Mouse (Mus musculus) forebrain, embryonic 11.5 days (tissue): ENCODE measurements around the gene Fbxl12. TPM values are rescaled to one million over a fixed set of nuclear protein-coding genes. Genes with fewer than 3 reads are reported as not detected.
A peak's percentile ranks its signal among the peaks of the same experiment; 100 is the strongest.

Experiments
- ATAC-seq: fragments of 200-750 bp; cut with Nextera tagmentation; replicated peaks from 2 replicates; pipeline ENCODE4 v1.8.0; 2017; ENCODE audit warnings: moderate TSS enrichment; ENCODE audit not compliant: low FRiP score
- DNase-seq: peaks from one replicate; pipeline ENCODE4 v3.0.0-alpha.2; 2017; ENCODE audit warnings: low spot score
- H3K27ac ChIP-seq: fragments of 300-500 bp; sonication (generic); 2 replicates; pipeline ENCODE4 v1.5.1; 2014; ENCODE audit warnings: low read depth, low read length
- H3K27me3 ChIP-seq: fragments of 300-500 bp; sonication (generic); 2 replicates; pipeline ENCODE4 v1.6.1; 2014; ENCODE audit warnings: mild to moderate bottlenecking, low read length, mixed read lengths; ENCODE audit not compliant: control insufficient read depth, insufficient read depth
- H3K36me3 ChIP-seq: fragments of 300-500 bp; sonication (generic); 2 replicates; pipeline ENCODE4 v1.6.1; 2014; ENCODE audit warnings: mild to moderate bottlenecking, low read length, moderate library complexity, mixed read lengths; ENCODE audit not compliant: control insufficient read depth, insufficient read depth
- H3K4me1 ChIP-seq: fragments of 300-500 bp; sonication (generic); replicated peaks from 2 replicates; pipeline ENCODE4 v1.6.1; 2014; ENCODE audit warnings: low read length, mixed read lengths; ENCODE audit not compliant: control insufficient read depth, insufficient read depth
- H3K4me2 ChIP-seq: fragments of 300-500 bp; sonication (generic); 2 replicates; pipeline ENCODE4 v1.6.1; 2014; ENCODE audit warnings: low read depth, mild to moderate bottlenecking, low read length, moderate library complexity, mixed read lengths; ENCODE audit not compliant: severe bottlenecking
- H3K4me3 ChIP-seq: fragments of 300-500 bp; sonication (generic); 2 replicates; pipeline ENCODE4 v1.5.1; 2014; ENCODE audit warnings: low read depth, low read length
- H3K9ac ChIP-seq: fragments of 300-500 bp; sonication (generic); 2 replicates; pipeline ENCODE4 v1.6.1; 2014; ENCODE audit warnings: low read length
- H3K9me3 ChIP-seq: fragments of 300-500 bp; sonication (generic); 2 replicates; pipeline ENCODE4 v1.6.1; 2016; ENCODE audit warnings: low read length, mixed read lengths; ENCODE audit not compliant: control insufficient read depth
- WGBS: fragments of 180-500 bp; shearing (Covaris S2); extraction: QIAGEN DNeasy Blood & Tissue Kit; methylation state at CpG from one replicate; pipeline ENCODE4 v1.1.7; 2014; 5-methylcytosine and 5-hydroxymethylcytosine counted together
- polyA plus RNA-seq: library from polyadenylated mRNA; unstranded; fragments of >200 nt; fragmentation: Nextera tagmentation; extraction: Ambion mirVana; gene quantifications from 2 replicates; pipeline ENCODE4 v1.2.1, GENCODE M21; 2014

Fbxl12 gene
- polyA plus RNA-seq, 1 experiment from 2014 or later = 13.1 TPM

DNA sequence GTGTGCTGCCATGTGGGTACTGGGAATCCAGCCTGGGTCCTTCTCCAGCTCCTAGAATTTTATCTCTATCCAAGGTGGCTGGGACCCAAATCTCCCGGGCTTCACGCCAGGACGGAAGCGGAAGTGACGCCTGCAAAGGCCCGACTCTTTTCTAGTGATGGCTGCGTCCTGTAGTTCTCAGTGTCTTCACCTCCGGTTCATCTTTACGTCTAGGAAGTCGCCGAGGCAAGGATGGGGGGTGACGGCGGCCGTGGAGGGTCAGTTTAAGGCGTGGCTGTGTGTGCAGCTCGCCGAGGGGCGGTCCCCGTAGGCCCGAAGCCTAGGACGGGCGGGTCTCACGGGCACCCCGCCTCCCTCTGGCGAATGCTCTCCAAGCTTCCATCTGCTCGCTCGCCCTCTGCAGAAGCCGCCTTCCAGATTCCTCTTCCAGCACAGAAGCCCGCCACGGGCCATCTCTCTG is 63.4 kb downstream of the Fbxl12 start, which contains the start of gene Zfp846:
TSS of gene Zfp846 (plus strand) at position 117 of the 460 bp plus-strand sequence.
- H3K4me3 ChIP-seq = peak within 1 kb of the TSS; percentile 49
- peak within 1 kb of the TSS; percentile 80 for H3K9ac ChIP-seq
- under 1% methylated on average over 30 of the region's 30 CpGs for WGBS
- peaks cover 2% of the 10 kb centered on the region; the same call in 1 of the 2 replicates for H3K27me3 ChIP-seq
- DNase-seq (peak; percentile 98), ATAC-seq (peak; percentile 99)
- H3K36me3 ChIP-seq = no peaks in the 10 kb centered on the region
- no peaks in the 10 kb centered on the region for H3K4me1 ChIP-seq
- H3K4me2 ChIP-seq = peak within 1 kb of the TSS; percentile 58
- no peaks in the 10 kb centered on the region for H3K9me3 ChIP-seq
- H3K27ac ChIP-seq = peak within 1 kb of the TSS; percentile 75

DNA sequence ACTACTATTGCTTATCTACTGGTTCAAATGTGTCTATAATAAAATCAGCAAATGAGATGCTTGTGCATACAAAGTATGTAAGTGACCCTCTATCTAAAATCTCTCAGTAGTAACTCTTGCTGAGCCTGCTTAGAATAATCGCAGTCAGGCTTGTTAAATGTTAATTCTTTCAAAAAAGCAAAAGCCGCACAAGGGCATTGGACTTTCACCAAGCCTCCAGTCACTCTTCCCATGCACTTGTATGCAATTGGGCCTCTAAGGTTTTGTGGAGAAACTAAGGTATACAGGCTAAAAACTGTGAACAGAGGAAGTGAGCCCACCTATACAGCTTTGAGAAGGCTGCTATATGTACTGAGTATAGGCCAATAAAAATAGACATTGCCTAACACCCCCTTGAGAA is 68.0 kb downstream of the Fbxl12 start:
- no peaks in the 10 kb centered on the region for H3K9me3 ChIP-seq
- no peak overlapping the region for H3K4me2 ChIP-seq
- 83% methylated on average over 2 of the region's 2 CpGs for WGBS
- no peak overlapping the region for H3K9ac ChIP-seq
- H3K27ac ChIP-seq = no peak overlapping the region
- no peaks in the 10 kb centered on the region for H3K36me3 ChIP-seq
- no peak overlapping the region for H3K4me3 ChIP-seq
- no peaks in the 10 kb centered on the region for H3K4me1 ChIP-seq
- ATAC-seq (no peak), DNase-seq (no peak)
- H3K27me3 ChIP-seq = peaks cover 2% of the 10 kb centered on the region; the same call in 1 of the 2 replicates

- DNase-seq = no peak
Observed at GRCm38 (mm10) chr9:20571060-20571459, 73.5 kb downstream of the Fbxl12 start.

More at GRCm38 (mm10) chr9:20571060-20571459, 73.5 kb downstream of the Fbxl12 start:
- Histone ChIP-seq H3K4me2 (no peak overlapping the region), H3K9me3 (no peaks in the 10 kb centered on the region), H3K4me3 (no peak overlapping the region), H3K27ac (no peak overlapping the region), H3K4me1 (no peaks in the 10 kb centered on the region), H3K9ac (no peak overlapping the region), H3K27me3 (no peaks in the 10 kb centered on the region), H3K36me3 (no peaks in the 10 kb centered on the region)
- no peak for ATAC-seq

Other genes with a start within 250 kb of the Fbxl12 start
- 29.9 and 32.3 TPM in 2 replicates for gene Zfp26, start 184.6 kb downstream of the Fbxl12 start, polyA plus RNA-seq
- gene Zfp426, start 152.0 kb downstream of the Fbxl12 start, polyA plus RNA-seq = 29.1 and 35.4 TPM in 2 replicates
- 142 and 161 TPM in 2 replicates for gene Zfp266, start 123.3 kb downstream of the Fbxl12 start, polyA plus RNA-seq
- 22.2 and 24.4 TPM in 2 replicates for gene Zfp846, start 63.5 kb downstream of the Fbxl12 start, polyA plus RNA-seq
- gene Ubl5, start 1.9 kb downstream of the Fbxl12 start, polyA plus RNA-seq = 350 and 401 TPM in 2 replicates
- gene Pin1, start 7.3 kb upstream of the Fbxl12 start, polyA plus RNA-seq = 63.0 and 72.5 TPM in 2 replicates
- 15.4 and 19.8 TPM in 2 replicates for gene Olfm2, start 101.6 kb upstream of the Fbxl12 start, polyA plus RNA-seq
- 0.52 and 0.59 TPM in 2 replicates for gene Col5a3, start 170.3 kb upstream of the Fbxl12 start, polyA plus RNA-seq
- gene Rdh8, start 173.7 kb upstream of the Fbxl12 start, polyA plus RNA-seq = not detected in 2 replicates
- 1.3 and 1.6 TPM in 2 replicates for gene A230050P20Rik, start 223.9 kb upstream of the Fbxl12 start, polyA plus RNA-seq
- 4.3 and 5.3 TPM in 2 replicates for gene Angptl6, start 235.0 kb upstream of the Fbxl12 start, polyA plus RNA-seq
- gene Ppan, start 243.4 kb upstream of the Fbxl12 start, polyA plus RNA-seq = 71.2 and 75.1 TPM in 2 replicates